Mouse (Mus musculus): Measurements from ENCODE around the gene Caskin1.

The Caskin1 gene

GRCm38 (mm10) chr17:24496026-24496425 lies 7.6 kb downstream of the Caskin1 start:
- no peak for DNase-seq

GRCm38 (mm10) chr17:24502208-24502607 lies 13.8 kb downstream of the Caskin1 start:
- no peak for DNase-seq

- no peak for DNase-seq
Measured at GRCm38 (mm10) chr17:24504085-24504484, 15.7 kb downstream of the Caskin1 start.

- DNase-seq = no peak
Measured at GRCm38 (mm10) chr17:24505286-24505955, 17.0 kb downstream of the Caskin1 start.

- DNase-seq = no peak
Measured at GRCm38 (mm10) chr17:24506332-24507070, 18.1 kb downstream of the Caskin1 start.

GRCm38 (mm10) chr17:24507129-24507664 lies 18.8 kb downstream of the Caskin1 start:
- peak; percentile 31 for DNase-seq

- no peak for DNase-seq
Measured at GRCm38 (mm10) chr17:24507806-24508460, 19.5 kb downstream of the Caskin1 start.

- DNase-seq = peak; percentile 71
Measured at GRCm38 (mm10) chr17:24513609-24514008, 25.2 kb downstream of the Caskin1 start.

- DNase-seq = peak; percentile 53
Measured at GRCm38 (mm10) chr17:24514270-24515257, 26.2 kb downstream of the Caskin1 start.

GRCm38 (mm10) chr17:24520450-24520849 lies 32.0 kb downstream of the Caskin1 start:
- DNase-seq = no peak

- DNase-seq = no peak
Measured at GRCm38 (mm10) chr17:24524734-24525133, 36.3 kb downstream of the Caskin1 start.

GRCm38 (mm10) chr17:24527315-24527714 lies 38.9 kb downstream of the Caskin1 start:
- DNase-seq = no peak

- DNase-seq = peak; percentile 97
Measured at GRCm38 (mm10) chr17:24527723-24528559, 39.5 kb downstream of the Caskin1 start, which contains the start of gene Traf7. Traf7 (minus strand) TSS chr17:24527938.

- no peak for DNase-seq
Measured at GRCm38 (mm10) chr17:24528560-24528918, 40.1 kb downstream of the Caskin1 start.

- peak; percentile 70 for DNase-seq
Measured at GRCm38 (mm10) chr17:24529007-24529451, 40.6 kb downstream of the Caskin1 start.

- no peak for DNase-seq
Measured at GRCm38 (mm10) chr17:24529883-24530282, 41.5 kb downstream of the Caskin1 start.

GRCm38 (mm10) chr17:24530361-24531050 lies 42.1 kb downstream of the Caskin1 start:
- DNase-seq = no peak

GRCm38 (mm10) chr17:24531064-24531463 lies 42.7 kb downstream of the Caskin1 start:
- no peak for DNase-seq

GRCm38 (mm10) chr17:24532045-24532444 lies 43.6 kb downstream of the Caskin1 start:
- no peak for DNase-seq
